Mouse (Mus musculus): ENCODE data around the gene Tti1. TPM values are rescaled to one million over a fixed set of nuclear protein-coding genes. Genes with fewer than 3 reads are reported as not detected.

The Tti1 gene
- polyA plus RNA-seq, 1 experiment from 2014 or later, result 25.1 TPM

GRCm38 (mm10) chr2:157982727-157983126 lies 45.5 kb downstream of the Tti1 start:
- CTCF ChIA-PET, result interaction anchor here (1.1 kb wide), 1 partner anchor 12 kb away, joined by 3 read pairs; no protein-coding TSS in a partner anchor
- no peak for TF ChIP-seq CTCF (IDR thresholded peaks at IDR 0.05)

DNA sequence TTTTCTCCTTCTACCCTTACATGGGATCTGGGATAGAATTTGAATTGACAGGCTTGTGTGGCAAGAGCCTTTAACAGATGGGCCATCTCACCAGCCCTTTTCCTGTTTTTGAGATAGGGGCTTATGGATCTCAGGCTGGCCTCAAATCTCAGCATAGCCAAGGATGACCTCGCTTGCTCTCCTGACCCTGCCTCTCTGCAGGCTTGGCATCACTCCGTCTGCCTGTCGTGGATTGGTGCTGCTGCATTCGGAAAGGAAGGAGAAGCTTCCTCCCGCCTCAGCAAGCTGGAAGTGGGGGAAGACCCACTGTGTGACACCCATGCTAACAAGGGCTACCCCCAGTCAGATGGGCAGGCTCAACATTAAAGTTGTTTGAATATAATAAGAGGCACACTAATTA lies 49.0 kb downstream of the Tti1 start:
- no peak for TF ChIP-seq CTCF (IDR thresholded peaks at IDR 0.05)
- ChIA-PET CTCF (interaction anchor here (0.7 kb wide), 1 partner anchor 57 kb away, joined by 3 read pairs; no protein-coding TSS in a partner anchor), POLR2A (no interaction called here)
- in situ Hi-C loops (cut with MboI; ENCODE audit: low pct_unique_long_range_greater_than_20kb), result no loop called here
- H3K27me3 ChIP-seq, result peaks cover 12% of the 10 kb centered on the region
- DNase-seq (ENCODE audit: low read depth, low spot score) (no peak), ATAC-seq (no peak)

More at GRCm38 (mm10) chr2:157982727-157983126, 45.5 kb downstream of the Tti1 start:
- POLR2A ChIA-PET, result no interaction called here
- in situ Hi-C loops (cut with MboI; ENCODE audit: low pct_unique_long_range_greater_than_20kb), result no loop called here
- no peaks in the 10 kb centered on the region for H3K27me3 ChIP-seq
- DNase-seq (ENCODE audit: low read depth, low spot score) (no peak), ATAC-seq (no peak)

GRCm38 (mm10) chr2:157975595-157975994 lies 52.6 kb downstream of the Tti1 start:
- CTCF ChIA-PET, result no interaction called here

GRCm38 (mm10) chr2:157974604-157975501 lies 53.4 kb downstream of the Tti1 start:
- ATAC-seq, result no peak
- POLR2A ChIA-PET, result no interaction called here
- in situ Hi-C loops (cut with MboI; ENCODE audit: low pct_unique_long_range_greater_than_20kb), result loop anchor here (25.0 kb wide), 1 partner anchor 338 kb away; no protein-coding TSS in a partner anchor
- no peak for DNase-seq (ENCODE audit: low read depth, low spot score)
- H3K27me3 ChIP-seq, result peaks cover 16% of the 10 kb centered on the region
- CTCF ChIA-PET, result no interaction called here
- TF ChIP-seq CTCF (IDR thresholded peaks at IDR 0.05), result no peak

More at GRCm38 (mm10) chr2:157975595-157975994, 52.6 kb downstream of the Tti1 start:
- no peak for TF ChIP-seq CTCF (IDR thresholded peaks at IDR 0.05)
- in situ Hi-C loops (cut with MboI; ENCODE audit: low pct_unique_long_range_greater_than_20kb), result no loop called here
- ATAC-seq (no peak), DNase-seq (ENCODE audit: low read depth, low spot score) (no peak)
- H3K27me3 ChIP-seq, result peaks cover 16% of the 10 kb centered on the region
- POLR2A ChIA-PET, result no interaction called here

DNA sequence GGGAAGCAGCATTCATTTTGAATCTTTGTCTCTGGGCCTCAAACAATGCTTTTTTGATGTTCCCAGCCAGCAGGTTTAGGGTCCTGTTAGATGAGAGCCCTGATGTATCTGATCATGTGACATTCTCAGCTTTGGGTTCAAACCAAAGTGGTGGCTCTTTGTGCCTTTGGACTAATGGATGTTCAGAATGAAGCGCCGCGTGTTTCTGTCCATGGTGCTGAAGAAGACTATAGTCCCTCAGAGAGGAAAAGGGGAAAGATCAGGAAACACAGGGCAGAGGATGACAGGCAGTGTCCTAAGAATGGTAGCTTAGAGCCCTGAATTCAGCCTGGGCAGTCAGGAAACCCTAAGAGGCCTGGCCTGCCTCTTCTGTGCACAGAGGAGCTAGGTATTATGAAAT lies 57.6 kb downstream of the Tti1 start:
- ATAC-seq (no peak), DNase-seq (ENCODE audit: low read depth, low spot score) (peak; percentile 13)
- POLR2A ChIA-PET, result no interaction called here
- CTCF ChIA-PET, result interaction anchor here (1.4 kb wide), 1 partner anchor 12 kb away, joined by 3 read pairs; no protein-coding TSS in a partner anchor
- peaks cover 18% of the 10 kb centered on the region for H3K27me3 ChIP-seq
- TF ChIP-seq CTCF (IDR thresholded peaks at IDR 0.05), result no peak
- in situ Hi-C loops (cut with MboI; ENCODE audit: low pct_unique_long_range_greater_than_20kb), result loop anchor here (25.0 kb wide), 1 partner anchor 333 kb away; no protein-coding TSS in a partner anchor

DNA sequence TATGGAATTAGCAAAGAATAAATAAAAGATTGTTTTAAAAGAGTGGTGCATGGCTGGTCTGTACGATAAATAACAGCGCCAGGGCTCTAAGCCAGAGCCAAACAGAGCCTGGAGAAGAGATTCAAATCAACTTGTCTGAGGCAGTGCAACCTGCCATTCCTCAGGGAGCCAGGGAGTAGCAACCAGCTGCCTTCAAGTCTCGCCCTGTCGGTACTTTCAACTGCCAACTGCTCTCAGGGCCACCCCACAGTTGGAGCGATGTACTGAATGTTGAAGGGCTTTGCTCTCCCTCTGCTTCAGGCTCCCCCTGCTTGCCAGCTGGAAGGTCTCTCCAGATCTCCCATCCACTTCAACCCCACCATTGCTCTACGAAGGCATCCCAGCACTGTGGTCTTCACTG lies 58.1 kb downstream of the Tti1 start:
- peaks cover 14% of the 10 kb centered on the region for H3K27me3 ChIP-seq
- TF ChIP-seq CTCF (IDR thresholded peaks at IDR 0.05), result no peak
- DNase-seq (ENCODE audit: low read depth, low spot score) (no peak), ATAC-seq (no peak)
- ChIA-PET CTCF (interaction anchor here (1.4 kb wide), 1 partner anchor 12 kb away, joined by 3 read pairs; no protein-coding TSS in a partner anchor), POLR2A (no interaction called here)
- in situ Hi-C loops (cut with MboI; ENCODE audit: low pct_unique_long_range_greater_than_20kb), result loop anchor here (25.0 kb wide), 1 partner anchor 333 kb away; no protein-coding TSS in a partner anchor

- TF ChIP-seq CTCF (IDR thresholded peaks at IDR 0.05), result no peak
- peaks cover 8% of the 10 kb centered on the region for H3K27me3 ChIP-seq
- no peak for DNase-seq (ENCODE audit: low read depth, low spot score)
- ChIA-PET POLR2A (no interaction called here), CTCF (no interaction called here)
- in situ Hi-C loops (cut with MboI; ENCODE audit: low pct_unique_long_range_greater_than_20kb), result loop anchor here (5.0 to 25.0 kb wide), 2 partner anchors 51 to 331 kb away; no protein-coding TSS in a partner anchor
- ATAC-seq, result no peak
Observed at GRCm38 (mm10) chr2:157967856-157968255, 60.4 kb downstream of the Tti1 start.

GRCm38 (mm10) chr2:157957707-157958108 lies 70.5 kb downstream of the Tti1 start:
- POLR2A ChIA-PET, result interaction anchor here (0.5 to 0.7 kb wide), 2 partner anchors 32 to 39 kb away, joined by 3 read pairs; no protein-coding TSS in a partner anchor
- H3K27me3 ChIP-seq, result peaks cover 8% of the 10 kb centered on the region
- CTCF ChIA-PET, result no interaction called here
- no peak for TF ChIP-seq CTCF (IDR thresholded peaks at IDR 0.05)
- no peak for ATAC-seq
- in situ Hi-C loops (cut with MboI; ENCODE audit: low pct_unique_long_range_greater_than_20kb), result loop anchor here (25.0 kb wide), 1 partner anchor 320 kb away; no protein-coding TSS in a partner anchor
- no peak for DNase-seq (ENCODE audit: low read depth, low spot score)

- TF ChIP-seq CTCF (IDR thresholded peaks at IDR 0.05), result no peak
- ChIA-PET CTCF (interaction anchor here (1.1 kb wide), 1 partner anchor 10 kb away, joined by 4 read pairs; no protein-coding TSS in a partner anchor), POLR2A (no interaction called here)
- peaks cover 12% of the 10 kb centered on the region for H3K27me3 ChIP-seq
- no peak for ATAC-seq
- in situ Hi-C loops (cut with MboI; ENCODE audit: low pct_unique_long_range_greater_than_20kb), result loop anchor here (25.0 kb wide), 1 partner anchor 317 kb away; no protein-coding TSS in a partner anchor
- DNase-seq (ENCODE audit: low read depth, low spot score), result no peak
Observed at GRCm38 (mm10) chr2:157953978-157954377, 74.3 kb downstream of the Tti1 start.

DNA sequence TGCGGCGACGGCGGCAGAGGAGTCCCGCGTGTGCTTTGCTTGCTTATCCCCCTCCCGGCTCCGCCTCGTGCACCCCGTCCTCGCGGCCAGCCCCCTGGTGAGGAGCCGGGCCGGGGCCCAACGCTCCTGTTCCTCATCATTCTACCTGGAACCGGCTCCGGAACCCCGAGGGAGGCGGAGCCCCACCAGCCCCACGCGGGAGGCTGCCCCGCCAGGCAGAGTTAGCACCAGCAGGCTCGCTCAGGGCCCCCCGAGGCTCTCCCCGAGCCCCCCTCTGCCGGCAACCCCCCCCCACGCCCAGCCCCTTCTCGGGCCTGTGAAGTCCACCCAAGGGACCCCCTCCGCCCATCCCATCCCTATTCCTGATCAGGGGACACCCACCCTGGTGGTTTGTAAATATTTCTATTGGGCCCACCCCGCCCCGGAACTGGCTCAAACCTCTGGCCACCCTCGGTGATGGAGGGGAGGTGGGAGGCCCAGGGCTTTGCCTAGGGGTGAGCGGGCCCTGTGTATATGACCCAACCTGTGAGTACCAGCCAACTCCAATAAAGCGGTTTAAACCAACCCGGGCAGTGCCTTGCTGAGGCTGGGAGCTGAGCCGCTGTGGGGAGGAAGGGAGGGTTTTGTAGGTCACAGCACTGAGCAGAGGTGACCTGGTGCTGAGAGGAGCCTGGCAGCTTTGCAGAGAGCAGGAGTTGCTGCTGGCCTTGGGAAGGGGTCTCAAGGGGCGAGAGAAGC lies 83.9 kb downstream of the Tti1 start:
- DNase-seq (ENCODE audit: low read depth, low spot score), result no peak
- in situ Hi-C loops (cut with MboI; ENCODE audit: low pct_unique_long_range_greater_than_20kb), result no loop called here
- ChIA-PET POLR2A (no interaction called here), CTCF (interaction anchor here (0.9 kb wide), 1 partner anchor 10 kb away, joined by 4 read pairs; no protein-coding TSS in a partner anchor)
- no peak for TF ChIP-seq CTCF (IDR thresholded peaks at IDR 0.05)
- H3K27me3 ChIP-seq, result peaks cover 50% of the 10 kb centered on the region
- ATAC-seq, result no peak
